Mouse (Mus musculus): ENCODE data around the gene Il18rap. TPM values are rescaled to one million over a fixed set of nuclear protein-coding genes. Genes with fewer than 3 reads are reported as not detected.
A peak's percentile ranks its signal among the peaks of the same experiment; 100 is the strongest.
"Not testable (repeated sequence)": the region's sequence is repeated elsewhere in the genome, so short reads cannot be mapped to it uniquely, and the experiment has no call there.

Il18rap gene
- polyA plus RNA-seq, 1 experiment from 2014 or later = 0.10 TPM

- ATAC-seq (replicated peaks) = no peak
- WGBS = 50% methylated on average over 10 of the region's 10 CpGs
- H3K9ac ChIP-seq (replicated peaks) = no peak overlapping the region
- no peaks in the 10 kb centered on the region for H3K4me1 ChIP-seq
- H3K27ac ChIP-seq (replicated peaks) = no peak overlapping the region
- H3K27me3 ChIP-seq = no peaks in the 10 kb centered on the region
- no peak overlapping the region for H3K4me3 ChIP-seq
- H3K4me2 ChIP-seq (replicated peaks) = no peak overlapping the region
- H3K36me3 ChIP-seq = no peaks in the 10 kb centered on the region
- H3K9me3 ChIP-seq = no peaks in the 10 kb centered on the region
Measured at GRCm38 (mm10) chr1:40547762-40548161, 32.6 kb downstream of the Il18rap start.

DNA sequence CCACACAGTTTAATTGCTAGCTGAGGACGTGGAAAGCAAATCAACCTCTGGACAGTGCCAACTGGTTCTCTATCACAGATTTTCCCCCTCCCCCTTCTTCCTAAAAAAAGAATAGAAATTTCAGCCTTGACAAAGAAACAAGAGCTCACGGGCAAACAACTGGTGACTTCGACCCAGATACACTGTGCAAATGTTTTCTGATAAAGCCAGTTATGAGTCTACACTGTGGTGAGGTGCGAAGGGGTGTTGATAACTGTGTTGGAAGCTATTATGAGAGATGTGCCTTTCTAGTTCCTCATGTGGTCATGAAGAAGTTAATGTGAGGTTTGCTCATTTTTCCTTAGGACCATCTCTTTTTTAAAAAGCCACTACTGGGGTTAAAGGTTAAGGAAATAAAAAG is 54.2 kb downstream of the Il18rap start:
- Histone ChIP-seq H3K4me3 (no peak overlapping the region), H3K36me3 (no peaks in the 10 kb centered on the region), H3K27me3 (no peaks in the 10 kb centered on the region), H3K4me2 (replicated peaks) (no peak overlapping the region), H3K27ac (replicated peaks) (no peak overlapping the region), H3K9ac (replicated peaks) (no peak overlapping the region), H3K9me3 (no peaks in the 10 kb centered on the region), H3K4me1 (no peaks in the 10 kb centered on the region)
- ATAC-seq (replicated peaks) = no peak
- WGBS = 87% methylated on average over 4 of the region's 4 CpGs

GRCm38 (mm10) chr1:40579784-40580183 is 64.6 kb downstream of the Il18rap start, which contains the start of gene Slc9a4:
TSS of gene Slc9a4 (plus strand) at chr1:40580081.
- no peak within 1 kb of the TSS for H3K4me3 ChIP-seq
- H3K27ac ChIP-seq (replicated peaks) = no peak within 1 kb of the TSS
- no peak within 1 kb of the TSS for H3K9ac ChIP-seq (replicated peaks)
- no peaks in the 10 kb centered on the region for H3K4me1 ChIP-seq
- no peaks in the 10 kb centered on the region for H3K9me3 ChIP-seq
- H3K27me3 ChIP-seq = no peaks in the 10 kb centered on the region
- H3K36me3 ChIP-seq = no peaks in the 10 kb centered on the region
- 0 out of 2 replicates have a peak, but pooled peaks have one; percentile 29 for ATAC-seq (replicated peaks)
- H3K4me2 ChIP-seq (replicated peaks) = 0 out of 2 replicates have a peak within 1 kb of the TSS, but pooled peaks have one; percentile 22
- WGBS = 18% methylated on average over 7 of the region's 7 CpGs

GRCm38 (mm10) chr1:40580269-40580668 is 65.1 kb downstream of the Il18rap start:
- H3K4me2 ChIP-seq (replicated peaks) = no peak overlapping the region
- no peak for ATAC-seq (replicated peaks)
- H3K9me3 ChIP-seq = no peaks in the 10 kb centered on the region
- no peak overlapping the region for H3K9ac ChIP-seq (replicated peaks)
- H3K36me3 ChIP-seq = no peaks in the 10 kb centered on the region
- no peaks in the 10 kb centered on the region for H3K27me3 ChIP-seq
- no peaks in the 10 kb centered on the region for H3K4me1 ChIP-seq
- 71% methylated on average over 14 of the region's 14 CpGs for WGBS
- H3K4me3 ChIP-seq = no peak overlapping the region
- H3K27ac ChIP-seq (replicated peaks) = no peak overlapping the region

GRCm38 (mm10) chr1:40586776-40587175 is 71.6 kb downstream of the Il18rap start:
- Histone ChIP-seq H3K4me2 (replicated peaks) (no peak overlapping the region), H3K27ac (replicated peaks) (no peak overlapping the region), H3K4me1 (no peaks in the 10 kb centered on the region), H3K36me3 (no peaks in the 10 kb centered on the region), H3K4me3 (no peak overlapping the region), H3K9ac (replicated peaks) (no peak overlapping the region), H3K9me3 (no peaks in the 10 kb centered on the region), H3K27me3 (no peaks in the 10 kb centered on the region)
- WGBS = 90% methylated on average over 5 of the region's 5 CpGs
- no peak for ATAC-seq (replicated peaks)

DNA sequence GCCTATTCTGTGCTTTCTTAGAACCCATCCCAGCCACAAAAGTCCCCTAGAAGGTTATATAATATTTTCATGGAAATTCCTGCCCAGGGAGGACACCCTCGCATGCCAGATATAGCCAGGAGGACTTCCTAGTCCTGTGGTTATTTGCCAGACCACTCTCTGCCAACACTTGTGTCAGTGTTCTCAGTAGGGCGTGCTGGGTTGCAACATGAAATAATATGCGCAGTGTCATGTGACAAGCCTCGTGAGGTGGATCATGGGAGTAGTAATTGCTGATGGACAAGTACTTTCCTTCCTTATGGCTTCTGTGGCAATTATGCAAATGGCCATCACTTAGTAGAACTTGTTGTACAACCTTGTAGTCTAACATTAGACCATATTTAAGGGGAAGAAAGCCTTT is 75.8 kb downstream of the Il18rap start:
- no peak overlapping the region for H3K9ac ChIP-seq (replicated peaks)
- H3K27me3 ChIP-seq = no peaks in the 10 kb centered on the region
- no peak overlapping the region for H3K4me3 ChIP-seq
- WGBS = 89% methylated on average over 4 of the region's 4 CpGs
- H3K27ac ChIP-seq (replicated peaks) = no peak overlapping the region
- H3K4me2 ChIP-seq (replicated peaks) = no peak overlapping the region
- H3K36me3 ChIP-seq = no peaks in the 10 kb centered on the region
- no peaks in the 10 kb centered on the region for H3K4me1 ChIP-seq
- H3K9me3 ChIP-seq = no peaks in the 10 kb centered on the region
- ATAC-seq (replicated peaks) = no peak

- Histone ChIP-seq H3K4me2 (replicated peaks) (no peak overlapping the region), H3K27ac (replicated peaks) (no peak overlapping the region), H3K9me3 (no peaks in the 10 kb centered on the region), H3K4me3 (no peak overlapping the region), H3K36me3 (no peaks in the 10 kb centered on the region), H3K4me1 (no peaks in the 10 kb centered on the region), H3K9ac (replicated peaks) (no peak overlapping the region), H3K27me3 (no peaks in the 10 kb centered on the region)
- 77% methylated on average over 5 of the region's 5 CpGs for WGBS
- ATAC-seq (replicated peaks) = no peak
Measured at GRCm38 (mm10) chr1:40597822-40598221, 82.7 kb downstream of the Il18rap start.

- H3K27ac ChIP-seq (replicated peaks) = 0 out of 2 replicates have a peak overlapping the region, but pooled peaks have one; percentile 57
- H3K4me2 ChIP-seq (replicated peaks); H3K27me3 ChIP-seq; H3K9ac ChIP-seq (replicated peaks); H3K4me1 ChIP-seq; ATAC-seq (replicated peaks); H3K4me3 ChIP-seq; H3K9me3 ChIP-seq; H3K36me3 ChIP-seq: not testable (repeated sequence)
- WGBS = 87% methylated on average over 9 of the region's 9 CpGs
Measured at GRCm38 (mm10) chr1:40599661-40600060, 84.5 kb downstream of the Il18rap start.

GRCm38 (mm10) chr1:40600394-40601327 is 85.5 kb downstream of the Il18rap start:
- 0 out of 2 replicates have a peak, but pooled peaks have one; percentile 55 for ATAC-seq (replicated peaks)
- H3K9me3 ChIP-seq = no peaks in the 10 kb centered on the region
- H3K27ac ChIP-seq (replicated peaks) = peak overlapping the region; percentile 57
- no peak overlapping the region; the same call in 1 of the 2 replicates for H3K4me2 ChIP-seq (replicated peaks)
- H3K9ac ChIP-seq (replicated peaks) = no peak overlapping the region
- H3K4me1 ChIP-seq = no peaks in the 10 kb centered on the region
- no peak overlapping the region for H3K4me3 ChIP-seq
- H3K36me3 ChIP-seq = no peaks in the 10 kb centered on the region
- H3K27me3 ChIP-seq = no peaks in the 10 kb centered on the region
- 72% methylated on average over 25 of the region's 25 CpGs for WGBS

Other genes with a start within 250 kb of the Il18rap start
- gene Il1rl2, start 190.8 kb upstream of the Il18rap start, polyA plus RNA-seq (2015; fragmentation: Nextera tagmentation; extraction: Ambion mirVana) = 0.80 and 1.1 TPM in 2 replicates
- gene Il1rl1, start 85.8 kb upstream of the Il18rap start, polyA plus RNA-seq (2015; fragmentation: Nextera tagmentation; extraction: Ambion mirVana) = not detected in 2 replicates
- gene Il18r1, start 49.8 kb upstream of the Il18rap start, polyA plus RNA-seq (2015; fragmentation: Nextera tagmentation; extraction: Ambion mirVana) = not detected in 2 replicates
- not detected in 2 replicates for gene Slc9a4, start 64.7 kb downstream of the Il18rap start, polyA plus RNA-seq (2015; fragmentation: Nextera tagmentation; extraction: Ambion mirVana)
- 0.09 and 0.13 TPM in 2 replicates for gene Slc9a2, start 165.2 kb downstream of the Il18rap start, polyA plus RNA-seq (2015; fragmentation: Nextera tagmentation; extraction: Ambion mirVana)